Mouse (Mus musculus) heart, postnatal 0 days (tissue): ENCODE data around the gene Cldn10.

ENCODE experiments used
- CTCF ChIP-seq: IDR thresholded peaks from 2 replicates; pipeline ENCODE4 v1.5.1; 2016; ENCODE audit warnings: antibody characterized with exemption, control low read depth, low read depth
- EP300 ChIP-seq: IDR thresholded peaks from 2 replicates; pipeline ENCODE4 v1.6.1; 2016; ENCODE audit warnings: antibody characterized with exemption, low read depth

GRCm38 (mm10) chr14:118884250-118884556 lies 96.5 kb downstream of the Cldn10 start:
- TF ChIP-seq CTCF (no peak), EP300 (no peak)
